Mouse (Mus musculus): ENCODE data around the gene Ezr. TPM values are rescaled to one million over a fixed set of nuclear protein-coding genes. Genes with fewer than 3 reads are reported as not detected.

Gene Ezr
- total and polyA plus RNA-seq, 3 experiments: 56.8 to 315 (median 99.9) TPM

DNA sequence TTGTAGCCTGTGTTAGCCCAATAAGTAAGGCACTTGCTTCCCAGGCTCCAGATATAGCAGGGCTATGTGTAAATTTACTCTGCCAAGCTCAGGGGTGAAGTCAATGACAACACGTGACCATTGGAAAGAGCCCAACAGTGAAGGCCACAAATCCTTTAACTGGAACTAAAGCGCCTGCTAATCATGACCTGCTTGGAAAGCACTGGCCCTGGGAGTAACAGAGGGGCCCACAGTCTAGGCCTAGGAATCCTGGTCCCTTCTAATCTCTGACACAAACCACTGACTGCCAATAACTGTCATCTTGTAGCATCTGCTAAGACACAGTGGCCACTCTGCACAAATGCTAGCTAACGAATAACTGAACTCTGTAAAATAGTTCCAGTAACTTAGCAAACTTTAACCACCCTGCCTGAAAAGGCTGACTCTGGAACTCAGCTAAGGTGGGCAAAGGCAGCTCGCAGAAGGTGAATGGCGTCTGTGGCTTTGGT lies 14.2 kb downstream of the Ezr start:
- Histone ChIP-seq H3K9me3 (replicated peaks) (no peaks in the 10 kb centered on the region), H3K36me3 (replicated peaks) (peaks cover 86% of the 10 kb centered on the region), H3K27me3 (ENCODE audit: insufficient read depth, low read length) (no peaks in the 10 kb centered on the region), H3K4me3 (ENCODE audit: low read depth, low read length) (no peak overlapping the region), H3K4me1 (ENCODE audit: insufficient read depth, low read depth, low read length) (peaks cover 65% of the 10 kb centered on the region)
- DNase-seq (ENCODE audit: low spot score): no peak
- no peak for ATAC-seq (ENCODE audit: extremely low read depth, insufficient number of reproducible peaks, low FRiP score, poor library complexity, severe bottlenecking)
- TF ChIP-seq GATA2 (IDR thresholded peaks at IDR 0.05; ENCODE audit: borderline replicate concordance, low read depth, low read length) (no peak), TAL1 (conservative IDR thresholded peaks at IDR 0.05; ENCODE audit: low read depth, low read length) (no peak), CTCF (IDR thresholded peaks at IDR 0.05; ENCODE audit: low read depth, low read length) (no peak), POLR2AphosphoS5 (IDR thresholded peaks at IDR 0.05; ENCODE audit: insufficient replicate concordance, low read depth, low read length) (no peak), GATA1 (IDR thresholded peaks at IDR 0.05; ENCODE audit: borderline replicate concordance, low read length) (no peak)

DNA sequence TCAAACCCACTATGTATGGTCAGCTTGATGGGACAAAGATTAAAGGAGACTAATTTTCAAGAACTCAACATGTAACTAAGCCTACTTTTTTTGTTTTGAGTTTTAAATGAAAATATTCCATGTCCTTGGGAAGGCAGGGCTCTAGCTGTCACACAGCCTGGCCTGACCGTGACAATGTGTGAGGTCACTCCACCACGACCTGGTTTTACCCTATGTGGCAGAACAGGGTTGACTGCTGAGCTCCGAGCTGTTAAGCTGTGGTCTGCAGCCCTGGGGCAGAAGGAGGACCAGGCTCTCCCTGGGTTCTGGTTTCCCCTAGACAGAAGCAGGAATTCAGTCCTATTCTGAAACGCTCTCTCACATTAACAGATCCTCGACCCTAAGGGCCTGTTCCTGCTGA lies 14.8 kb downstream of the Ezr start:
- peaks cover 63% of the 10 kb centered on the region for H3K4me1 ChIP-seq (ENCODE audit: insufficient read depth, low read depth, low read length)
- DNase-seq (ENCODE audit: low spot score) (no peak), ATAC-seq (ENCODE audit: extremely low read depth, insufficient number of reproducible peaks, low FRiP score, poor library complexity, severe bottlenecking) (no peak)
- TF ChIP-seq TAL1 (conservative IDR thresholded peaks at IDR 0.05; ENCODE audit: low read depth, low read length) (no peak), GATA1 (IDR thresholded peaks at IDR 0.05; ENCODE audit: borderline replicate concordance, low read length) (no peak), GATA2 (IDR thresholded peaks at IDR 0.05; ENCODE audit: borderline replicate concordance, low read depth, low read length) (no peak), CTCF (IDR thresholded peaks at IDR 0.05; ENCODE audit: low read depth, low read length) (no peak), POLR2AphosphoS5 (IDR thresholded peaks at IDR 0.05; ENCODE audit: insufficient replicate concordance, low read depth, low read length) (no peak)
- no peaks in the 10 kb centered on the region for H3K27me3 ChIP-seq (ENCODE audit: insufficient read depth, low read length)
- no peaks in the 10 kb centered on the region for H3K9me3 ChIP-seq (replicated peaks)
- peaks cover 86% of the 10 kb centered on the region for H3K36me3 ChIP-seq (replicated peaks)
- no peak overlapping the region for H3K4me3 ChIP-seq (ENCODE audit: low read depth, low read length)

DNA sequence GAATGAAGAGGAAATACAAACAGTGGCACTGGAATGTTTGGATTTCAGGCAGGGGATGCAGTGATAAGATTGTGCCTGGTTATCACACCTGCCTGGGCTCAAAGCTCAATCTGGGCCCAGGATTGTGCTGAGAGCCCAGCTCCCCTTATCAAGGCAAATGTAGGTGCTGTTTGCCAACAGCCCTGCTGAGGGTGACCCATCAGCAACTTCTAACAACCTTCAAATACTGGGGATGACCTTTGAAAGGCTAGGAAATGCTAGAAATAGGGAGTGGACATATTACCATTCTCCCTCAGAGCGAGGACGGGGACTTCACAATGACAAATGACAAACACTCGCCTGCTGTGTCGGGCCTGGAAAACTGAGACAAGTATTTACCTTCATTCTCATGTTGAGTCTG lies 15.8 kb downstream of the Ezr start:
- DNase-seq (ENCODE audit: low spot score) (no peak), ATAC-seq (ENCODE audit: extremely low read depth, insufficient number of reproducible peaks, low FRiP score, poor library complexity, severe bottlenecking) (no peak)
- Histone ChIP-seq H3K4me3 (ENCODE audit: low read depth, low read length) (no peak overlapping the region), H3K27me3 (ENCODE audit: insufficient read depth, low read length) (no peaks in the 10 kb centered on the region), H3K36me3 (replicated peaks) (peaks cover 85% of the 10 kb centered on the region), H3K4me1 (ENCODE audit: insufficient read depth, low read depth, low read length) (peaks cover 57% of the 10 kb centered on the region), H3K9me3 (replicated peaks) (no peaks in the 10 kb centered on the region)
- TF ChIP-seq GATA2 (IDR thresholded peaks at IDR 0.05; ENCODE audit: borderline replicate concordance, low read depth, low read length): no peak
- no peak for TF ChIP-seq GATA1 (IDR thresholded peaks at IDR 0.05; ENCODE audit: borderline replicate concordance, low read length)
- no peak for TF ChIP-seq TAL1 (conservative IDR thresholded peaks at IDR 0.05; ENCODE audit: low read depth, low read length)

DNA sequence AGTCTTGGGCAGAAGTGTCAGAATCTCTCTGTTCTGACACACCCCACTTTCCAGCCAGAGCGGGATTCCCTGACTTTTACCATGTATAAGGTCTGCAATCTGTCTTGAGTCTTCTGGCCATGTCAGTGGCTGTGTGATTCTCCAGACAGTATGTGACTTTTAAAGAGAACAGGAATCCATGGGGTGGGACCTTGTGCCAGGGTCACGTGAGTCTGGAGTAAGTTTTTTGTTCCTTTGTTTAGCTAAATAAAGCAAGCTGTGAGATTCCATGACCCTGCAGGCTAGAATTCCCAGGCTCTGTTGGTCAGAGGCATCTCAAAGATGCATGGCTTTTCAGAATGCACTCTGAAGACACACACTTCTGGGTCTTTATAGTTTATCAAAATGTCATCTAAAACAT lies 16.7 kb downstream of the Ezr start:
- ATAC-seq (ENCODE audit: extremely low read depth, insufficient number of reproducible peaks, low FRiP score, poor library complexity, severe bottlenecking): no peak
- no peaks in the 10 kb centered on the region for H3K9me3 ChIP-seq (replicated peaks)
- H3K4me3 ChIP-seq (ENCODE audit: low read depth, low read length): no peak overlapping the region
- no peak for TF ChIP-seq GATA2 (IDR thresholded peaks at IDR 0.05; ENCODE audit: borderline replicate concordance, low read depth, low read length)
- no peak for TF ChIP-seq POLR2AphosphoS5 (IDR thresholded peaks at IDR 0.05; ENCODE audit: insufficient replicate concordance, low read depth, low read length)
- H3K36me3 ChIP-seq (replicated peaks): peaks cover 81% of the 10 kb centered on the region
- peaks cover 57% of the 10 kb centered on the region for H3K4me1 ChIP-seq (ENCODE audit: insufficient read depth, low read depth, low read length)
- no peaks in the 10 kb centered on the region for H3K27me3 ChIP-seq (ENCODE audit: insufficient read depth, low read length)
- no peak for DNase-seq (ENCODE audit: low spot score)

DNA sequence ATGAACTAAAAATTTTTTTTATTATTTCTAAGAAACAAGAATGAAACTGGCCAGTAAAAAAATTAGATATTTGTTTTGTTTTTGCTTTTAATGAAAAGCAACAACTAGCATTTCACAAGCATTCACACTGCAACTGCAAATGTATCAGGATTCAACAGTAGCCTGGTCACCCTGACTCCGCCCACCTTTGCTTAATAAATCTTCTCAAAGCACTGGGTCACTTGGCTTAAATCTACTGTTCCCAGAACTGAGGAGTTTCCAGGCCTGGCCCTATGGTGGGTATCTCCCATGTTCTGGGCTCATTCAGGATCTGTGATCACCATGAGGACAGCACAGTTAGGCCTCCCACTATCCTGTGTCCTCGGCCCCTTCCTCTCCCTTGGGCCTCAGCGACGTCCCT lies 17.9 kb downstream of the Ezr start:
- TF ChIP-seq TAL1 (conservative IDR thresholded peaks at IDR 0.05; ENCODE audit: low read depth, low read length) (no peak), GATA2 (IDR thresholded peaks at IDR 0.05; ENCODE audit: borderline replicate concordance, low read depth, low read length) (no peak), GATA1 (IDR thresholded peaks at IDR 0.05; ENCODE audit: borderline replicate concordance, low read length) (no peak), CTCF (IDR thresholded peaks at IDR 0.05; ENCODE audit: low read depth, low read length) (no peak), POLR2AphosphoS5 (IDR thresholded peaks at IDR 0.05; ENCODE audit: insufficient replicate concordance, low read depth, low read length) (no peak)
- ATAC-seq (ENCODE audit: extremely low read depth, insufficient number of reproducible peaks, low FRiP score, poor library complexity, severe bottlenecking): no peak

DNA sequence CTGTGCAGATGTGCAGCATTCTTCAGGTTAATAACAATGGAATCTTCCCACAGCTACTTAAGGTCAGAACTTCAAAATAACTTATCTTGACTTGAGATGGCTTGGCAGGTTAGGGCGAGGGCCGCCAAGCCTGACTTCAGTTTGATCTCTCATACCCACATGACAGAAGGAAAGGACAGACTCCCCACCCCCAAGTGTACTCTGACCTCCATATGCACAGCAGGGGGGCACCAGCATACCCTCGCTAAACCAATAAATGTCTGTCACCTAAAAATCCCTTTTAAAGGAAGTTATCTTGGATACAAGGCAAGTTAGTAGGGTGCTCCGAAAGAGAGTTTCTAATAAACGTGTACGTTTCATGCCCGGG lies 18.4 kb downstream of the Ezr start:
- ATAC-seq (ENCODE audit: extremely low read depth, insufficient number of reproducible peaks, low FRiP score, poor library complexity, severe bottlenecking) (no peak), DNase-seq (ENCODE audit: low spot score) (no peak)
- no peak overlapping the region for H3K4me3 ChIP-seq (ENCODE audit: low read depth, low read length)
- no peaks in the 10 kb centered on the region for H3K27me3 ChIP-seq (ENCODE audit: insufficient read depth, low read length)
- H3K4me1 ChIP-seq (ENCODE audit: insufficient read depth, low read depth, low read length): peaks cover 49% of the 10 kb centered on the region
- peaks cover 78% of the 10 kb centered on the region for H3K36me3 ChIP-seq (replicated peaks)
- H3K9me3 ChIP-seq (replicated peaks): no peaks in the 10 kb centered on the region
- TF ChIP-seq GATA2 (IDR thresholded peaks at IDR 0.05; ENCODE audit: borderline replicate concordance, low read depth, low read length): no peak
- TF ChIP-seq TAL1 (conservative IDR thresholded peaks at IDR 0.05; ENCODE audit: low read depth, low read length): no peak
- TF ChIP-seq CTCF (IDR thresholded peaks at IDR 0.05; ENCODE audit: low read depth, low read length): no peak
- TF ChIP-seq GATA1 (IDR thresholded peaks at IDR 0.05; ENCODE audit: borderline replicate concordance, low read length): no peak
- TF ChIP-seq POLR2AphosphoS5 (IDR thresholded peaks at IDR 0.05; ENCODE audit: insufficient replicate concordance, low read depth, low read length): no peak

More for the DNA sequence above, 17.9 kb downstream of the Ezr start:
- Histone ChIP-seq H3K4me3 (ENCODE audit: low read depth, low read length) (no peak overlapping the region), H3K9me3 (replicated peaks) (no peaks in the 10 kb centered on the region), H3K27me3 (ENCODE audit: insufficient read depth, low read length) (no peaks in the 10 kb centered on the region), H3K4me1 (ENCODE audit: insufficient read depth, low read depth, low read length) (peaks cover 53% of the 10 kb centered on the region), H3K36me3 (replicated peaks) (peaks cover 78% of the 10 kb centered on the region)
- no peak for DNase-seq (ENCODE audit: low spot score)
